Mouse (Mus musculus) embryonic fibroblast, embryonic 13.5 days (primary cell): ENCODE measurements around the gene Cryl1.

ENCODE experiments used
- CTCF ChIP-seq: IDR thresholded peaks from 2 replicates; pipeline ENCODE4 v1.5.1; 2011; ENCODE audit warnings: mild to moderate bottlenecking, control low read depth, low read length, moderate library complexity, borderline replicate concordance; ENCODE audit not compliant: insufficient read depth
- POLR2A ChIP-seq: IDR thresholded peaks from 2 replicates; pipeline ENCODE4 v1.6.1; 2011; ENCODE audit warnings: low read depth, mild to moderate bottlenecking, control low read depth, low read length, moderate library complexity

DNA sequence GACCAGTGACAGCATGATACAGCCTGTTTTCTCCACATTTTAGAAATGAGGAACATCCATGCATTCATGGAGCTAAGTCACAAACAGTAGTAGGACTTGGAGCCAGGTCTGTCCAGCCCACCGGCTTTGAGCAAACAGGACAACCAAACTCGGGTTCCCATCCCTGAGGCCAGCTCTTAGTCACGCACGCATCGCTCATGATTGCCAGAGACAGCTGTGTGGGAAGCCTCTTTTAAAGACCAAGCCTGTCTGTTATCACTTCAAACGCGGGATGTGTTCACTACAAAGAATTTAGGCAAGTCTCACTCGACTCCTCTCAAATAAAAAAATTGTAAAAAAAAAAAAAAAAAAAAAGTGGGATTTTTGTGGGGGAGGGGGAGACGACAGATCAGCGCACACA, 67.2 kb downstream of the Cryl1 start:
- no peak for TF ChIP-seq POLR2A
- no peak for TF ChIP-seq CTCF
